Mouse (Mus musculus) R1 (cell line): ENCODE results near the gene Zfp810.
"Not testable (repeated sequence)": the region's sequence is repeated elsewhere in the genome, so short reads cannot be mapped to it uniquely, and the experiment has no call there.

Experiments used
- DNase-seq: peaks from one replicate; pipeline ENCODE4 v3.0.0-alpha.2; 2018; ENCODE audit warnings: low read depth, low spot score

Gene Zfp810

GRCm38 (mm10) chr9:22307156-22307919 is at the start of gene Zfp810:
Zfp810 (minus strand) TSS chr9:22307648.
- DNase-seq, result peak; percentile 99

DNA sequence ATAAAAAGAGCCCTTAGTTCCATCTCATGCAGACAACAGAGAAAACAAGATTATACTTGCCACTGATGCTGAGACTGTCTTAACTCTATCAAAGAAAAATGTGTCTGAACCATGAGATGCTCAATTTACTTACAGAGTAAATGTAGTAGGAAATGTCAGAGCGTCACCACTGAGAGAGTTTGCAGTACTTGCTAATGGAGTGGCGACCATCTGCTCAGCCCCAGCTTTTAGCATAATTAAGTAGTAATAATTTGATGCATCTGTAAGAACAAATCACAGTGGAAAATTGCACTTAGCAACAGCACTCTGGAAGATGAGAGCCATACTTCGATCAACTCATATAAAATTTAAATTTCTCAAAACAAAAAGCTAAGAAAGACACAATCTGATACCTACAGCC is 48.5 kb upstream of the Zfp810 start:
- DNase-seq, result no peak

DNA sequence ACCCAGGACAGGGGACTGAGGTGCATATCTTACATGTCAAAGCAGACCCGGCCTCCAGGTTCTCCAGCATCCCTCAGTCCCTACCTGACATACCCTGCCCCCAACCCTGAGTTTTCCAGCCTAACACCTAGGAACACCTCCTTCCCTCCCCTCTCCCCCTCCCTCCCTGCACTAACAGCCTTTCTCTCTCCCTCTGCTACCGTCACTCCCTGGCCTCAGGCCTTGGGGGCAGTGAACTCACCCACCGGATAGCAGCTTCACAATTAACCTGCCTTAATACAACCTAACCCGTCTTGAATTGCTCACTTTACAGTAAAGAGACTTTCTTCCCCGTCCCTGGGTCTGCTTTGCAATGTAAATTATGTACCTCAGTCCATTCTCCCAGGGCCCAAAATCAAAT is 46.5 kb upstream of the Zfp810 start:
- peak; percentile 27 for DNase-seq

DNA sequence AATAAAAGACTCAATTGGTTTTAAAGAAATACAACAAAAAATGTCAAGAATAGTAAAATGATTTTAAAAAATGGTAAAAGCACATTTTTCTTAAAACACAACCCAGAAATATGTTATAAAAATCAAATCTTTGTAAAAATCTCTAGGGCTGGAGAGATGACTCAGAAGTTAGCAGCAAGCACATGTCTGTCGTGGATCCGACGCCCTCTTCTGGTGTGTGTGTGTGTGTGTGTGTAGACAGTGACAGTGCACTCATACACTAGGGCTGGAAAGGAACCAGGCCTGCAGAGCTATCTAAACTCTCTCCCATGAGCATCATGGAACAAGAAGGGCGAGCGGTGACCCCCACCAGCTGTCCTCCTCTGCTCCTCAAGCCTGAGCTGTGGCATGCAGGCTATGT is 46.0 kb upstream of the Zfp810 start:
- DNase-seq, result peak; percentile 41

- no peak for DNase-seq
Measured at GRCm38 (mm10) chr9:22340331-22340730, 32.9 kb upstream of the Zfp810 start.

DNA sequence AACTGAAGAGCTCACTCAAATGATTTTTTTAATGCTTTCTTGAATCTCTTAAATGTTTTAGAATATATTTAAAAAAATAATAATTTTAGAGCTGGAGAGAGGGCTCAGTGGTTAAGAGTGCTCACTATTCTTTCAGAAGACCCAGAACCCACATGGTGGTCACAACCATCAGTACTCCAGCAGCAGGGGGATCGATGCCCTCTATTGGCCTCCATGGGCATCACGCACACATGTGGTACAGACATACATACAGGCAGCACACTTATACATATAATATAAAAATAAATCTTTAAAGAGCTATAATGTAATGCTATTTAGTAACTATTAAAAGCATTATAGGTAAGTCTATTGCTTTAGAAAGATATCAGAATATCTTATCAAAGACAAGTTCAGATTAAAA is 29.8 kb upstream of the Zfp810 start:
- no peak for DNase-seq

DNA sequence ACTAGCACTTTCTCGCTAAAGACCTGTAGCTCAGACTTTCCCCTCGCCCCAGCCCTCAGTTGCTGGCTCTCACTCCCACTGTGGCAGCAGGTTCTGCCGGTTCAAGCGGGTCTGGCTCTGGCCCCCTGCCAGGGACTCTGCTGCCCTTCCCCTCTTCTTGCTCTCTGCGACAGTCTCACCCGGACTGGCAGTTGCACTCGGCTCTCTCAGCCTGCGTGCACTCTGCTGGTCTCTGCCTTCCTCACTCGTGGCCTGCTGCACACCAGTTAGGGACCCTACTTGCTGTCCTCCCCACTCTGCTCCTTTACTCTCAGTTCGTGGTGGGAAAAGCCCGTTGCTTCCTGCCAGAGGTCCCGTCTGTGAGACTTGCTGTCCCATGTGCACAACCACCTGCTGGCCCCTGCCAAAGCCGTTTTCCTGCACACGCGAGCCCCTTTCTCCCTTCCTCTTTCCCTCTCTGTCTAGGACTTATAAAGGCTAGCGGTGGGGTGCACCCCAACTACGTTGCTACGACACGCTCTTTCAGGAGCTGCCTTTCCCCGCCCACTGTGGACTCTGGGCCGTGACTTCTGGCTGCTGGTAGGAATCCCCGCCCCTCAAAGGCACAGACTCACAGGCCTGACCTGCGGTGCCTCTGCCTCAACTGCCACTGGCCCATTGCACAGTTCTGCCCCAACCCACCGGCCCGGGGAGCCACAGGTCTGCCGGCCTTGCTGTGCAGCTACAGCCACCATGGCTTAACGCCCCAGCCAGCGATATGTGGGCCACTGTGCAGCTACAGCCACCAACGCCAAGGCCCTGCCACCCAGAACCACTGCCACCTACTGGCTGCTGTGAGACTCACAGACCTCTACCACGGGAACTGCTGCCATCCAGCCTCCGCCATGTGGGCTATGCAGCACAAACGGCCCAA is 20.3 kb upstream of the Zfp810 start:
- peak; percentile 96 for DNase-seq

DNA sequence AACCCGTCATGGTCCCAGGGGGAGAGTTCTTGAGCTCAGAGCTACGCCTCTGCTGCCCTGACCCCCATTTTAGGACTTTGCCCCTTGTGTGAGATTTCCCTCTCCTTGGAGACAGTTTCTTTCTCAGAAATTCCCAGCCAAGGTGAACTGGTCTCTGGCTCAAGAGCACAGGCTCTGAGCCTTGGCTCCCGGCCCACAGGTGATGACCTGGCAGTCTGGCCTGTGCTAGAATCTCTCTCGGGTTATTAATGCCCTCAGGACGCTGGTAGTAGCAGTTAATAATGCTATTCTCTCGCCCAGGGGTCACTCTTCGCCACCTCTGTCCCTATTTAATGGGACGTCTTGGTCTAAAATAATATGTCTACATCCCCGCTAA is 19.6 kb upstream of the Zfp810 start:
- peak; percentile 32 for DNase-seq

DNA sequence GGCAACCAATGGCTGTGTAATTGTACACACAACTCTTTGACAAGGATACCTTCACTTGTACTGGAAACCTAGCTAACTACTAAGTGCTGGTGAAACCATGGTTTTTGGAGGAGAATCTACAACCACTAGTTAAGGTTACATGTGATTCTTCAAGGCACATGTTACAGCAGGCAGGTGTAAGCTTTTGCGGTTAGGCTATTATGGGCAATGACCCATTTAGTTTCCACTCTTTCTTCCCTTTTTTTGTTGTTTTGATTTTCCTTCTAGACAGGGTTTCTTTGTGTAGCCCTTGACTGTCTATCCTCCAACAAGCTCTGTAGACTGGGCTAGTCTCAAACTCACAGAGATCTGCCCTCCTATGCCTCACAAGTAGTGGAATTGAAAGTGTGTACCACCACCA is 17.1 kb upstream of the Zfp810 start:
- DNase-seq, result no peak

GRCm38 (mm10) chr9:22322381-22323211 is 15.1 kb upstream of the Zfp810 start:
- peak; percentile 85 for DNase-seq

DNA sequence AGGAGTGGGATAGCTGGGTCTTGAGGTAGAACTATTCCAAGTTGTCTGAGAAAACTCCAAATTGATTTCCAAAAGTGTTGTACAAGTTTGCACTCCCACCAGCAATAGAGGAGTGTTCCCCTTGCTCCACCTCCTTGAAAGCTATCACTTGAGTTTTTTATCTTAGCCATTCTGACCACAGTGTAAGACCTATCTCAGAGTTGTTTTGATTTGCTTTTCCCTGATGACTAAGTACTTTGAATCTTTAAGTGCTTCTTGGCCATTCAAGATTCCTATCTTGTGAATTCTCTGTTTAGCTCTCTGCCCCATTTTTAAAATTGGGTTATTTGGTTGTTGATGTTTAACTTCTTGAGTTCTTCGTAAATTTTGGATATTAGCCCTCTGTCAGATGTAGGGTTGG is 11.7 kb upstream of the Zfp810 start:
- DNase-seq, result no peak

DNA sequence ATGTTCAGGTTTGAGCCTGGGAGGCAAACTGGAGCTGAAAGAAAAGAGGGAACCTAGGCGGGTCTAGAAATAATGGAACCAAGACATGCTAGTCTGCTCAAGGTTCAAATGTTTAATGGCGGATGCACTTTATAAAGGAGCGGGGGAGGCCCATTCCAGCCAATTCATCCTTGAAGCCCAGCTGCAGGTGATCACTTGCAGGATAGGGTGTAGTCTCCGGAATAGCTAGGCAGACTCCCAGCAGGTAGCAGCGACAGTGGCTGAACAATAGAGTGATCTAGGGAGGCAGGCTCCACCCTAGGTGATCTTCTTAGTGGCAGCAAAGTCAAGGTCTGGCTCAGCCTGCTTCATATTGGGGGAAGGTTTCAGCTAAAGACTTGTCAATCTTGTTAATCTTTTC is 8.6 kb upstream of the Zfp810 start:
- DNase-seq, result peak; percentile 97

GRCm38 (mm10) chr9:22314066-22314465 is 6.6 kb upstream of the Zfp810 start:
- DNase-seq, result no peak

- no peak for DNase-seq
Measured at GRCm38 (mm10) chr9:22313218-22313617, 5.8 kb upstream of the Zfp810 start.

- no peak for DNase-seq
Measured at GRCm38 (mm10) chr9:22309651-22310050, 2.2 kb upstream of the Zfp810 start.

- not testable (repeated sequence) for DNase-seq
Measured at GRCm38 (mm10) chr9:22307920-22308262, 443 bp upstream of the Zfp810 start.

DNA sequence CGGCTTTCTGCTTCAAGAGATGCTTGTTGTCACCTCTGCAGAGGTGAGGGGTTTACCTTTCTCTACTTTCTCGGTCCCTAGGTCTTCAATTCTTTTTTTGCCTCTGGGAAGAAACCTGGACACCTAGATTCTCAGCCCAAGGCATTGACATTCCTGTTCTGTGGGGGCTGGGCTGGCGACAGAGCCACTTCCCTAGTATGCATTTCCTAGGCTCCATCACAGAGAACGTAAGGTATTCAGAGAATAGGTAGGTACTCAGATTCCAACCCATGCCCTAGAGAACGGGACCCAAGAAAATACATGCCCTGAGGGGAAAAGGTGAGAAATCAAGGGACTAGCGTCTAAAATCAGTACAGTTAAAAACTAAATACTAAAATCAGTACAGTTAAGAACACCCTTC is 722 bp downstream of the Zfp810 start:
- DNase-seq, result peak; percentile 36

DNA sequence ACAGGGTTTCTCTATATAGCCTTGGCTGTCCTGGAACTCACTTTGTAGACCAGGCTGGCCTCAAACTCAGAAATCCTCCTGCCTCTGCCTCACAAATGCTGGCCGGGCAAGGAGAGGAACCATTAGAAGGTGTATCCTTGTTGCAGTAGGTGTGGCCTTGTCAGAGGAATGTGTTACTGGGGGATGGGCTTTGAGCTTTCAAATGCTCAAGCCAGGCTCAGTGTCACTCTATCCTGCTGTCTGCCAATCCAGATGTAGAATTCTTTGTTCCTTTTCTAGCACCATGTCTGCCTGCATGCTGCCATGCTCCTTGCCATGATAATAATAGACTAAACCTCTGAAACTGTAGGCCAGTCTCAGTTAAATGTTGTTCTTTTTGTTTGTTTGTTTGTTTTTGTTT is 5.2 kb downstream of the Zfp810 start:
- DNase-seq, result peak; percentile 82

DNA sequence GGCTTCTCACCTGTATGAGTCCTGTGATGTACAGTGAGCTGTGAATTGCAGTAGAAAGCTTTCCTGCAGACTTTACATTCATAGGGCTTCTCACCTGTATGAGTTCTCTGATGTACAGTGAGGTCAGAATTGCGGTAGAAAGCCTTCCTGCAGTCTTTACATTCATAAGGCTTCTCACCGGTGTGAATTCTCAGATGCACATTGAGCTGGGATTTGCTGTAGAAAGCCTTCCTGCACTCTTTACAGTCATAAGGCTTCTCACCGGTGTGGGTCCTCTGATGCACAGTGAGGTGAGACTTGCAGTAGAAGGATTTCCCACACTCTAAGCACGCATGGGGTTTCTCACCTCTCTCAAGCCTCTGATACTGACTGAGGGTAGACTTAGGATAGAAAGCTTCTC is 28.7 kb downstream of the Zfp810 start:
- DNase-seq, result no peak

GRCm38 (mm10) chr9:22268886-22269285 is 38.6 kb downstream of the Zfp810 start:
- DNase-seq, result no peak

GRCm38 (mm10) chr9:22262611-22263010 is 44.8 kb downstream of the Zfp810 start:
- peak; percentile 72 for DNase-seq

GRCm38 (mm10) chr9:22261594-22261993 is 45.9 kb downstream of the Zfp810 start:
- no peak for DNase-seq
